Comparison of ENCODE assay signal across 8 mouse cellular contexts in the genomic region with DNA sequence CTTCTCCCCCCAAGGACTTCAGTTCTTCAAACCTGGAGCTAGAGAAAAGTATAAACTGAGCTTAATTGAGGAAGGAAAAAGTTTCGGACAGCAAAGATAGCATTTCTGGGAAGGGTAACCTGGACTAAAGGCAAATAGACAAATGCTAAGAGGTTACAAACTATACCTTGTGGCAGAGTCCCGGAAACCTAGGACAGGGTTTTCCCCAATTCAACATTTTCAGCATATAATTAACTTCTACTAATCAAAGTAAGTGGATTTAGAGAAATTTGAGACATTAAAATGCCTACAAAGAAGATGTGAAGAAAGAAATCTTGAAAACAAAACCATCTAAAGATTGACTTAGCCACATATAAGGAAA. TPM values are rescaled to one million over a fixed set of nuclear protein-coding genes. Genes with fewer than 3 reads are reported as not detected.
DNase-seq lines count a peak whose midpoint lies in the region; ATAC-seq and TF ChIP-seq lines count a peak whose summit lies in the region.

No protein-coding gene starts in this region.

- no peaks in the 10 kb centered on the region for H3K27me3 ChIP-seq in lung, embryonic 14.5 days (ENCODE audit: insufficient read depth, low read length)
- H3K27me3 ChIP-seq in embryonic facial prominence, embryonic 14.5 days (replicated peaks; ENCODE audit: control insufficient read depth, insufficient read depth, low read length) = no peaks in the 10 kb centered on the region
- H3K27me3 ChIP-seq in intestine, embryonic 16.5 days (replicated peaks; ENCODE audit: control insufficient read depth, insufficient read depth, low read length) = no peaks in the 10 kb centered on the region
- H3K27me3 ChIP-seq in neural tube, embryonic 13.5 days = no peaks in the 10 kb centered on the region

- H3K4me1 ChIP-seq in lung, embryonic 14.5 days (ENCODE audit: insufficient read depth) = no peaks in the 10 kb centered on the region
- peaks cover 14% of the 10 kb centered on the region for H3K4me1 ChIP-seq in embryonic facial prominence, embryonic 14.5 days (ENCODE audit: control insufficient read depth, insufficient read depth, low read length)
- H3K4me1 ChIP-seq in intestine, embryonic 16.5 days (ENCODE audit: control insufficient read depth, insufficient read depth, low read length) = peaks cover 11% of the 10 kb centered on the region
- peaks cover 24% of the 10 kb centered on the region for H3K4me1 ChIP-seq in neural tube, embryonic 13.5 days (replicated peaks)

- no peak overlapping the region for H3K27ac ChIP-seq in lung, embryonic 14.5 days (ENCODE audit: low read depth)
- H3K27ac ChIP-seq in embryonic facial prominence, embryonic 14.5 days (replicated peaks; ENCODE audit: low read depth, low read length) = no peak overlapping the region
- H3K27ac ChIP-seq in intestine, embryonic 16.5 days (ENCODE audit: low read length) = no peak overlapping the region; the same call in 1 of the 2 replicates
- H3K27ac ChIP-seq in neural tube, embryonic 13.5 days (replicated peaks) = no peak overlapping the region

- ATAC-seq in lung, embryonic 14.5 days (ENCODE audit: insufficient read depth) = peak; percentile 14
- ATAC-seq in embryonic facial prominence, embryonic 14.5 days (ENCODE audit: low read depth) = peak; percentile 2; the same call in 1 of the 2 replicates
- no peak for ATAC-seq in intestine, embryonic 16.5 days
- ATAC-seq in neural tube, embryonic 13.5 days (ENCODE audit: low read depth) = peak; percentile 42

- no peak for DNase-seq in lung, embryonic 14.5 days
- no peak for DNase-seq in lung, postnatal 4 days
- no peak for DNase-seq in embryonic facial prominence, embryonic 14.5 days (ENCODE audit: low spot score)
- no peak for DNase-seq in adrenal gland, postnatal 14 days
- DNase-seq in natural killer cell, adult 2 months (ENCODE audit: low spot score in 2 of 2) = no peak
- DNase-seq in urinary bladder, postnatal 10 days (ENCODE audit: low spot score) = no peak

- WGBS in lung, embryonic 14.5 days = 75% methylated on average over 2 of the region's 2 CpGs
- WGBS in embryonic facial prominence, embryonic 14.5 days = 68% methylated on average over 2 of the region's 2 CpGs
- 74% methylated on average over 2 of the region's 2 CpGs for WGBS in intestine, embryonic 16.5 days
- WGBS in neural tube, embryonic 13.5 days = 71% methylated on average over 2 of the region's 2 CpGs

- peaks cover 2% of the 10 kb centered on the region; the same call in 1 of the 2 replicates for H3K36me3 ChIP-seq in lung, embryonic 14.5 days (ENCODE audit: insufficient read depth)
- H3K36me3 ChIP-seq in embryonic facial prominence, embryonic 14.5 days (ENCODE audit: control insufficient read depth, insufficient read depth, low read length) = peaks cover 2% of the 10 kb centered on the region
- H3K36me3 ChIP-seq in intestine, embryonic 16.5 days (ENCODE audit: control insufficient read depth, insufficient read depth, low read length) = 0 out of 2 replicates have a peak, but pooled peaks cover under 1% of the 10 kb centered on the region
- H3K36me3 ChIP-seq in neural tube, embryonic 13.5 days = peaks cover 2% of the 10 kb centered on the region

- H3K9me3 ChIP-seq in lung, embryonic 14.5 days (ENCODE audit: low read depth, low read length) = peaks cover 1% of the 10 kb centered on the region; the same call in 1 of the 2 replicates
- peaks cover 6% of the 10 kb centered on the region; the same call in 1 of the 2 replicates for H3K9me3 ChIP-seq in embryonic facial prominence, embryonic 14.5 days (ENCODE audit: control insufficient read depth, low read length)
- no peaks in the 10 kb centered on the region; the same call in 1 of the 2 replicates for H3K9me3 ChIP-seq in intestine, embryonic 16.5 days (ENCODE audit: control insufficient read depth, low read length)
- H3K9me3 ChIP-seq in neural tube, embryonic 13.5 days = peaks cover 5% of the 10 kb centered on the region; the same call in 1 of the 2 replicates

- TF ChIP-seq CTCF in lung, embryonic 14.5 days (IDR thresholded peaks at IDR 0.05; ENCODE audit: low read depth) = no peak

- 0 out of 2 replicates have a peak overlapping the region, but pooled peaks have one; percentile 96 for H3K9ac ChIP-seq in lung, embryonic 14.5 days
- H3K9ac ChIP-seq in embryonic facial prominence, embryonic 14.5 days (ENCODE audit: low read depth, low read length) = peak overlapping the region; percentile 95; the same call in 1 of the 2 replicates
- H3K9ac ChIP-seq in intestine, embryonic 16.5 days (ENCODE audit: low read depth, low read length) = peak overlapping the region; percentile 99
- peak overlapping the region; percentile 17; the same call in 1 of the 2 replicates for H3K9ac ChIP-seq in neural tube, embryonic 13.5 days

- H3K4me2 ChIP-seq in lung, embryonic 14.5 days = peak overlapping the region; percentile 82
- peak overlapping the region; percentile 74 for H3K4me2 ChIP-seq in embryonic facial prominence, embryonic 14.5 days (ENCODE audit: low read depth, low read length)
- H3K4me2 ChIP-seq in intestine, embryonic 16.5 days (ENCODE audit: low read depth, low read length) = peak overlapping the region; percentile 66
- H3K4me2 ChIP-seq in neural tube, embryonic 13.5 days = peak overlapping the region; percentile 95

- peak overlapping the region; percentile 95 for H3K4me3 ChIP-seq in lung, embryonic 14.5 days (ENCODE audit: low read depth, low read length)
- H3K4me3 ChIP-seq in embryonic facial prominence, embryonic 14.5 days (ENCODE audit: low read depth, low read length) = peak overlapping the region; percentile 98
- peak overlapping the region; percentile 97 for H3K4me3 ChIP-seq in intestine, embryonic 16.5 days (ENCODE audit: low read length)
- peak overlapping the region; percentile 99 for H3K4me3 ChIP-seq in neural tube, embryonic 13.5 days

RNA-seq across cellular contexts. Expression of a gene that starts 0.4 kb away (rescaled TPM):
- polyA plus RNA-seq in lung, embryonic 14.5 days (2014; fragmentation: Nextera tagmentation; extraction: Ambion mirVana) = 71.4 and 73.3 TPM in 2 replicates
- 54.0 and 62.9 TPM in 2 replicates for polyA plus RNA-seq in embryonic facial prominence, embryonic 14.5 days (2014; fragmentation: Nextera tagmentation; extraction: Ambion mirVana)
- polyA plus RNA-seq in intestine, embryonic 16.5 days (2015; fragmentation: Nextera tagmentation; extraction: Ambion mirVana) = 42.3 and 45.0 TPM in 2 replicates
- 39.7 and 40.8 TPM in 2 replicates for polyA plus RNA-seq in neural tube, embryonic 13.5 days (2015; fragmentation: Nextera tagmentation; extraction: Ambion mirVana)
- total RNA-seq in adrenal gland, postnatal 14 days (2021) = 23.0 and 27.0 TPM in 2 replicates

Comparison
In these comparisons a context has a peak if more than half of its experiments do, and no peak if none do; other contexts are left out.
1. H3K9ac ChIP-seq: peak in every context shown above with its lines; median percentile 99 in intestine, embryonic 16.5 days; 96 in lung, embryonic 14.5 days; 95 in embryonic facial prominence, embryonic 14.5 days; 17 in neural tube, embryonic 13.5 days.